ENCODE assay signal across 25 mouse cellular contexts in the genomic region with DNA sequence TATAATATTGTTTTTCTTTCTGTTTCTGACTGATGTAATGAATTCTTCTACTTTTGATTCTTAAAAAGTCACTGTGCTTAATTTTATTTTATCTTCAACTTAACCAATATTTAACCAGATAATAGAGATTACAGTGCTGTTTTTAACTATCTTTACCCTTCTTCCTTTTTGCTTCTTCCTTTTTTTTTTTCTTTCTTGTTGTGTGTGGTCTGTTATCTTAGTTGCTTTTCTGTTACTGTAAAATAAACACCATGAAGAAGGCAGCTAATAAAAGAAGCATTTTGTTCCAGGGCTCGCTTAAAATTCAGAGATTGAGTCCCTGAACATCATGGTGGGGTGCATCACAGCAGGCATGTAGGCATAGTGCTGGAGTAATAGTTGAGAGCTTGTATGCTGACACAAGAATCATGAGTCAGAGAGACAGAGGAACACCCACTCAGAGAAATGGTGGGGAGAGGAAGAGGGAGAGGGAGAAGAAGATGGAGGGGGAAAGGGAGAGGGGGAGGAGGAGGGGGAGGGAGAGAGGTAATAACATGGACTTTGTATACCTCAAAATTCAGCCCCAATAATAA.
"Had no signal": no experiment of that assay in that cellular context is flagged by ENCODE, and none has a peak within 500 bp of the region (broad histone marks: within the 10 kb centered on the region; RNA-seq: fewer than 3 reads in every experiment).

No protein-coding gene starts in this region.

- H3K9me3 ChIP-seq: heart, embryonic 10.5 days; heart, embryonic 12.5 days; hindbrain, embryonic 10.5 days; hindbrain, embryonic 12.5 days; intestine, embryonic 15.5 days; limb, embryonic 10.5 days; limb, embryonic 12.5 days; liver, embryonic 13.5 days had no signal

- H3K4me2 ChIP-seq: heart, embryonic 12.5 days; hindbrain, embryonic 12.5 days; hindbrain, embryonic 14.5 days; intestine, embryonic 15.5 days; limb, embryonic 12.5 days; liver, embryonic 11.5 days; liver, embryonic 13.5 days had no signal

- H3K9ac ChIP-seq: heart, embryonic 12.5 days; hindbrain, embryonic 12.5 days; hindbrain, embryonic 14.5 days; intestine, embryonic 15.5 days; limb, embryonic 12.5 days; liver, embryonic 13.5 days had no signal

- H3K4me1 ChIP-seq: heart, embryonic 10.5 days; heart, embryonic 12.5 days; hindbrain, embryonic 10.5 days; hindbrain, embryonic 12.5 days; intestine, embryonic 15.5 days; limb, embryonic 10.5 days; limb, embryonic 12.5 days; liver, embryonic 13.5 days had no signal

- H3K27ac ChIP-seq: heart, embryonic 10.5 days; hindbrain, embryonic 10.5 days; hindbrain, embryonic 12.5 days; hindbrain, embryonic 14.5 days; intestine, embryonic 15.5 days; left cerebral cortex, adult 2 months; limb, embryonic 10.5 days; limb, embryonic 12.5 days; liver, embryonic 13.5 days had no signal

- H3K36me3 ChIP-seq: heart, embryonic 10.5 days; heart, embryonic 12.5 days; hindbrain, embryonic 10.5 days; hindbrain, embryonic 12.5 days; intestine, embryonic 15.5 days; limb, embryonic 10.5 days; limb, embryonic 12.5 days; liver, embryonic 13.5 days had no signal

- H3K4me3 ChIP-seq: heart, embryonic 10.5 days; heart, embryonic 12.5 days; hindbrain, embryonic 10.5 days; hindbrain, embryonic 12.5 days; intestine, embryonic 15.5 days; left cerebral cortex, adult 2 months; limb, embryonic 10.5 days; limb, embryonic 12.5 days; liver, embryonic 13.5 days had no signal

- DNase-seq: gastrocnemius, postnatal 14 days; gastrocnemius, postnatal 36 days; heart, adult 18-20 months; heart, postnatal 10 days; heart, postnatal 4 days; kidney, adult 18-20 months; kidney, adult 8-10 months; kidney, postnatal 10 days; kidney, postnatal 25 days; kidney, postnatal 4 days; liver; liver, embryonic 13.5 days had no signal

- H3K27me3 ChIP-seq: heart, embryonic 12.5 days; hindbrain, embryonic 12.5 days; intestine, embryonic 15.5 days; limb, embryonic 12.5 days; liver, embryonic 13.5 days had no signal

- ATAC-seq: hindbrain, embryonic 16.5 days; inflammation-experienced regulatory T-cells, adult 6 months; intestine, embryonic 15.5 days; intestine, postnatal 0 days had no signal
